Mouse (Mus musculus): ENCODE data around the gene Ccdc124.

- TF ChIP-seq CTCF (IDR thresholded peaks at IDR 0.05; ENCODE audit: borderline replicate concordance, insufficient read depth, low read length) (no peak), POLR2A (IDR thresholded peaks at IDR 0.05; ENCODE audit: low read depth, low read length) (no peak)
Observed at GRCm38 (mm10) chr8:70840590-70840989, 33.1 kb downstream of the Ccdc124 start.

Measured in embryonic fibroblast, embryonic 13.5 days (primary cell).